Mouse (Mus musculus): ENCODE results near the gene Add2. TPM values are rescaled to one million over a fixed set of nuclear protein-coding genes. Genes with fewer than 3 reads are reported as not detected.

Gene Add2
- polyA plus RNA-seq, 1 experiment from 2014 or later, result 209 TPM

GRCm38 (mm10) chr6:86094202-86094838 is 65.8 kb downstream of the Add2 start:
- Histone ChIP-seq H3K4me1 (peaks cover 7% of the 10 kb centered on the region; the same call in 1 of the 2 replicates), H3K9ac (no peak overlapping the region), H3K9me3 (no peaks in the 10 kb centered on the region), H3K27ac (no peak overlapping the region), H3K4me3 (no peak overlapping the region), H3K27me3 (replicated peaks) (no peaks in the 10 kb centered on the region), H3K4me2 (no peak overlapping the region), H3K36me3 (replicated peaks) (peaks cover 25% of the 10 kb centered on the region; the same call in 1 of the 2 replicates)
- WGBS, result 71% methylated on average over 10 of the region's 10 CpGs
- no peak for ATAC-seq (replicated peaks)

- Histone ChIP-seq H3K36me3 (replicated peaks) (peaks cover 34% of the 10 kb centered on the region; the same call in 1 of the 2 replicates), H3K27me3 (replicated peaks) (no peaks in the 10 kb centered on the region), H3K4me2 (no peak overlapping the region), H3K4me3 (no peak overlapping the region), H3K9me3 (no peaks in the 10 kb centered on the region), H3K4me1 (peaks cover 7% of the 10 kb centered on the region; the same call in 1 of the 2 replicates), H3K27ac (no peak overlapping the region), H3K9ac (no peak overlapping the region)
- no peak for ATAC-seq (replicated peaks)
- WGBS, result 89% methylated on average over 5 of the region's 5 CpGs
Measured at GRCm38 (mm10) chr6:86095518-86095917, 67.0 kb downstream of the Add2 start.

GRCm38 (mm10) chr6:86096733-86097132 is 68.3 kb downstream of the Add2 start:
- H3K36me3 ChIP-seq (replicated peaks), result peaks cover 42% of the 10 kb centered on the region; the same call in 1 of the 2 replicates
- 94% methylated on average over 10 of the region's 10 CpGs for WGBS
- H3K9ac ChIP-seq, result no peak overlapping the region

GRCm38 (mm10) chr6:86097155-86097554 is 68.7 kb downstream of the Add2 start:
- WGBS, result 74% methylated on average over 4 of the region's 4 CpGs
- peaks cover 42% of the 10 kb centered on the region; the same call in 1 of the 2 replicates for H3K36me3 ChIP-seq (replicated peaks)

More at GRCm38 (mm10) chr6:86096733-86097132, 68.3 kb downstream of the Add2 start:
- ATAC-seq (replicated peaks), result no peak
- Histone ChIP-seq H3K27ac (no peak overlapping the region), H3K4me2 (no peak overlapping the region), H3K9me3 (no peaks in the 10 kb centered on the region), H3K4me3 (no peak overlapping the region), H3K4me1 (peaks cover 7% of the 10 kb centered on the region; the same call in 1 of the 2 replicates), H3K27me3 (replicated peaks) (no peaks in the 10 kb centered on the region)

GRCm38 (mm10) chr6:86099003-86099402 is 70.5 kb downstream of the Add2 start:
- ATAC-seq (replicated peaks), result no peak
- no peaks in the 10 kb centered on the region for H3K27me3 ChIP-seq (replicated peaks)
- H3K9ac ChIP-seq, result no peak overlapping the region
- H3K36me3 ChIP-seq (replicated peaks), result peaks cover 34% of the 10 kb centered on the region; the same call in 1 of the 2 replicates
- WGBS, result 78% methylated on average over 4 of the region's 4 CpGs
- peaks cover 17% of the 10 kb centered on the region for H3K4me1 ChIP-seq
- no peak overlapping the region for H3K27ac ChIP-seq
- H3K4me2 ChIP-seq, result no peak overlapping the region
- H3K4me3 ChIP-seq, result no peak overlapping the region
- H3K9me3 ChIP-seq, result no peaks in the 10 kb centered on the region

More at GRCm38 (mm10) chr6:86097155-86097554, 68.7 kb downstream of the Add2 start:
- no peak overlapping the region for H3K4me2 ChIP-seq
- no peaks in the 10 kb centered on the region for H3K27me3 ChIP-seq (replicated peaks)
- H3K4me3 ChIP-seq, result no peak overlapping the region
- H3K4me1 ChIP-seq, result peaks cover 7% of the 10 kb centered on the region; the same call in 1 of the 2 replicates
- H3K27ac ChIP-seq, result no peak overlapping the region
- no peaks in the 10 kb centered on the region for H3K9me3 ChIP-seq
- no peak overlapping the region for H3K9ac ChIP-seq
- no peak for ATAC-seq (replicated peaks)

GRCm38 (mm10) chr6:86101451-86101850 is 73.0 kb downstream of the Add2 start:
- Histone ChIP-seq H3K4me3 (no peak overlapping the region), H3K4me2 (no peak overlapping the region), H3K4me1 (peaks cover 17% of the 10 kb centered on the region), H3K9me3 (no peaks in the 10 kb centered on the region), H3K27me3 (replicated peaks) (no peaks in the 10 kb centered on the region), H3K36me3 (replicated peaks) (peaks cover 50% of the 10 kb centered on the region), H3K9ac (no peak overlapping the region), H3K27ac (no peak overlapping the region)
- WGBS, result 71% methylated on average over 5 of the region's 5 CpGs
- ATAC-seq (replicated peaks), result no peak

GRCm38 (mm10) chr6:86102874-86103273 is 74.4 kb downstream of the Add2 start:
- 0 out of 2 replicates have a peak, but pooled peaks have one; percentile 10 for ATAC-seq (replicated peaks)
- 83% methylated on average over 5 of the region's 5 CpGs for WGBS
- H3K36me3 ChIP-seq (replicated peaks), result peaks cover 61% of the 10 kb centered on the region
- peaks cover 17% of the 10 kb centered on the region for H3K4me1 ChIP-seq
- no peak overlapping the region for H3K4me2 ChIP-seq
- peak overlapping the region; percentile 47 for H3K27ac ChIP-seq
- no peaks in the 10 kb centered on the region for H3K9me3 ChIP-seq
- H3K27me3 ChIP-seq (replicated peaks), result no peaks in the 10 kb centered on the region
- no peak overlapping the region for H3K4me3 ChIP-seq
- H3K9ac ChIP-seq, result no peak overlapping the region

- whole genome bisulfite sequencing, result 77% methylated on average over 4 of the region's 4 CpGs
- Histone ChIP-seq H3K9ac (no peak overlapping the region), H3K4me2 (no peak overlapping the region), H3K4me1 (peaks cover 10% of the 10 kb centered on the region), H3K36me3 (replicated peaks) (peaks cover 63% of the 10 kb centered on the region), H3K27ac (no peak overlapping the region), H3K4me3 (no peak overlapping the region), H3K9me3 (no peaks in the 10 kb centered on the region), H3K27me3 (replicated peaks) (no peaks in the 10 kb centered on the region)
- ATAC-seq (replicated peaks), result no peak
Measured at GRCm38 (mm10) chr6:86103614-86104013, 75.1 kb downstream of the Add2 start.

GRCm38 (mm10) chr6:86104719-86105118 is 76.2 kb downstream of the Add2 start:
- H3K9me3 ChIP-seq, result no peaks in the 10 kb centered on the region
- peaks cover 68% of the 10 kb centered on the region for H3K36me3 ChIP-seq (replicated peaks)
- ATAC-seq (replicated peaks), result no peak
- no peak overlapping the region for H3K27ac ChIP-seq
- 76% methylated on average over 4 of the region's 4 CpGs for WGBS
- no peak overlapping the region for H3K4me3 ChIP-seq
- no peak overlapping the region for H3K9ac ChIP-seq
- no peak overlapping the region for H3K4me2 ChIP-seq
- H3K4me1 ChIP-seq, result peaks cover 10% of the 10 kb centered on the region
- H3K27me3 ChIP-seq (replicated peaks), result no peaks in the 10 kb centered on the region

- 81% methylated on average over 12 of the region's 12 CpGs for WGBS
- H3K4me1 ChIP-seq, result peaks cover 10% of the 10 kb centered on the region
- H3K36me3 ChIP-seq (replicated peaks), result peaks cover 71% of the 10 kb centered on the region
- H3K9ac ChIP-seq, result no peak overlapping the region
- no peaks in the 10 kb centered on the region for H3K27me3 ChIP-seq (replicated peaks)
- H3K27ac ChIP-seq, result no peak overlapping the region
- no peaks in the 10 kb centered on the region for H3K9me3 ChIP-seq
- H3K4me3 ChIP-seq, result no peak overlapping the region
- no peak overlapping the region for H3K4me2 ChIP-seq
- ATAC-seq (replicated peaks), result no peak
Measured at GRCm38 (mm10) chr6:86106045-86106444, 77.6 kb downstream of the Add2 start.

GRCm38 (mm10) chr6:86107101-86107500 is 78.6 kb downstream of the Add2 start:
- H3K9me3 ChIP-seq, result no peaks in the 10 kb centered on the region
- peaks cover 10% of the 10 kb centered on the region for H3K4me1 ChIP-seq
- H3K9ac ChIP-seq, result no peak overlapping the region
- H3K27me3 ChIP-seq (replicated peaks), result no peaks in the 10 kb centered on the region
- H3K4me3 ChIP-seq, result no peak overlapping the region
- no peak overlapping the region for H3K4me2 ChIP-seq
- WGBS, result 93% methylated on average over 4 of the region's 4 CpGs
- H3K27ac ChIP-seq, result no peak overlapping the region
- no peak for ATAC-seq (replicated peaks)
- peaks cover 75% of the 10 kb centered on the region for H3K36me3 ChIP-seq (replicated peaks)

- Histone ChIP-seq H3K36me3 (replicated peaks) (peaks cover 62% of the 10 kb centered on the region), H3K9me3 (no peaks in the 10 kb centered on the region), H3K4me1 (no peaks in the 10 kb centered on the region), H3K27me3 (replicated peaks) (no peaks in the 10 kb centered on the region), H3K4me3 (no peak overlapping the region), H3K27ac (no peak overlapping the region), H3K4me2 (no peak overlapping the region), H3K9ac (no peak overlapping the region)
- no peak for ATAC-seq (replicated peaks)
- 90% methylated on average over 3 of the region's 3 CpGs for WGBS
Measured at GRCm38 (mm10) chr6:86115843-86116242, 87.4 kb downstream of the Add2 start.

- Histone ChIP-seq H3K4me2 (no peak overlapping the region), H3K9me3 (no peaks in the 10 kb centered on the region), H3K4me1 (no peaks in the 10 kb centered on the region), H3K4me3 (no peak overlapping the region), H3K36me3 (replicated peaks) (peaks cover 18% of the 10 kb centered on the region), H3K9ac (no peak overlapping the region), H3K27me3 (replicated peaks) (no peaks in the 10 kb centered on the region), H3K27ac (no peak overlapping the region)
- ATAC-seq (replicated peaks), result no peak
- WGBS, result 88% methylated on average over 4 of the region's 4 CpGs
Measured at GRCm38 (mm10) chr6:86123057-86123456, 94.6 kb downstream of the Add2 start.

All from midbrain, embryonic 15.5 days (tissue).